Mouse (Mus musculus): ENCODE results near the gene Natd1. TPM values are rescaled to one million over a fixed set of nuclear protein-coding genes. Genes with fewer than 3 reads are reported as not detected.

Gene Natd1
- polyA plus RNA-seq, 1 experiment = 9.1 TPM

GRCm38 (mm10) chr11:60930724-60931281 is 16.3 kb upstream of the Natd1 start:
- WGBS = 21% methylated on average over 7 of the region's 7 CpGs
- no peak for TF ChIP-seq POLR2A (IDR thresholded peaks at IDR 0.05; ENCODE audit: borderline replicate concordance, control insufficient read depth, low read depth, low read length)
- TF ChIP-seq CTCF (IDR thresholded peaks at IDR 0.05; ENCODE audit: control insufficient read depth, insufficient read depth, low read length) = no peak
- Histone ChIP-seq H3K27ac (ENCODE audit: control insufficient read depth, insufficient read depth, low read depth, low read length, poor library complexity) (no peak overlapping the region), H3K4me3 (replicated peaks; ENCODE audit: control insufficient read depth, low read depth, low read length) (peak overlapping the region; percentile 67), H3K4me1 (ENCODE audit: control insufficient read depth, insufficient read depth, low read length) (peaks cover 10% of the 10 kb centered on the region)

- Histone ChIP-seq H3K4me3 (replicated peaks; ENCODE audit: control insufficient read depth, low read depth, low read length) (no peak overlapping the region), H3K27ac (ENCODE audit: control insufficient read depth, insufficient read depth, low read depth, low read length, poor library complexity) (no peak overlapping the region), H3K4me1 (ENCODE audit: control insufficient read depth, insufficient read depth, low read length) (peaks cover 2% of the 10 kb centered on the region)
- WGBS = 1% methylated on average over 9 of the region's 9 CpGs
- TF ChIP-seq CTCF (IDR thresholded peaks at IDR 0.05; ENCODE audit: control insufficient read depth, insufficient read depth, low read length) = peak; percentile 92
- no peak for TF ChIP-seq POLR2A (IDR thresholded peaks at IDR 0.05; ENCODE audit: borderline replicate concordance, control insufficient read depth, low read depth, low read length)
These were observed 12.7 kb upstream of the Natd1 start for GRCm38 (mm10) chr11:60927264-60927663.

GRCm38 (mm10) chr11:60924981-60925380 is 10.4 kb upstream of the Natd1 start:
- Histone ChIP-seq H3K27ac (ENCODE audit: control insufficient read depth, insufficient read depth, low read depth, low read length, poor library complexity) (peak overlapping the region; percentile 57), H3K4me3 (replicated peaks; ENCODE audit: control insufficient read depth, low read depth, low read length) (no peak overlapping the region), H3K4me1 (ENCODE audit: control insufficient read depth, insufficient read depth, low read length) (peaks cover 6% of the 10 kb centered on the region)
- WGBS = 92% methylated on average over 1 of the region's 1 CpGs
- no peak for TF ChIP-seq POLR2A (IDR thresholded peaks at IDR 0.05; ENCODE audit: borderline replicate concordance, control insufficient read depth, low read depth, low read length)
- no peak for TF ChIP-seq CTCF (IDR thresholded peaks at IDR 0.05; ENCODE audit: control insufficient read depth, insufficient read depth, low read length)

GRCm38 (mm10) chr11:60924498-60924897 is 9.9 kb upstream of the Natd1 start:
- Histone ChIP-seq H3K4me3 (replicated peaks; ENCODE audit: control insufficient read depth, low read depth, low read length) (no peak overlapping the region), H3K27ac (ENCODE audit: control insufficient read depth, insufficient read depth, low read depth, low read length, poor library complexity) (peak overlapping the region; percentile 57), H3K4me1 (ENCODE audit: control insufficient read depth, insufficient read depth, low read length) (peaks cover 6% of the 10 kb centered on the region)
- TF ChIP-seq CTCF (IDR thresholded peaks at IDR 0.05; ENCODE audit: control insufficient read depth, insufficient read depth, low read length) = no peak
- peak; percentile 45; the same call in 1 of the 2 replicates for TF ChIP-seq POLR2A (IDR thresholded peaks at IDR 0.05; ENCODE audit: borderline replicate concordance, control insufficient read depth, low read depth, low read length)
- 50% methylated on average over 6 of the region's 6 CpGs for WGBS

GRCm38 (mm10) chr11:60922964-60923363 is 8.4 kb upstream of the Natd1 start:
- TF ChIP-seq CTCF (IDR thresholded peaks at IDR 0.05; ENCODE audit: control insufficient read depth, insufficient read depth, low read length) (no peak), POLR2A (IDR thresholded peaks at IDR 0.05; ENCODE audit: borderline replicate concordance, control insufficient read depth, low read depth, low read length) (no peak)
- H3K4me1 ChIP-seq (ENCODE audit: control insufficient read depth, insufficient read depth, low read length) = peaks cover 6% of the 10 kb centered on the region
- 87% methylated on average over 5 of the region's 5 CpGs for WGBS
- no peak overlapping the region for H3K27ac ChIP-seq (ENCODE audit: control insufficient read depth, insufficient read depth, low read depth, low read length, poor library complexity)
- H3K4me3 ChIP-seq (replicated peaks; ENCODE audit: control insufficient read depth, low read depth, low read length) = no peak overlapping the region

GRCm38 (mm10) chr11:60922195-60922594 is 7.6 kb upstream of the Natd1 start:
- Histone ChIP-seq H3K4me3 (replicated peaks; ENCODE audit: control insufficient read depth, low read depth, low read length) (no peak overlapping the region), H3K4me1 (ENCODE audit: control insufficient read depth, insufficient read depth, low read length) (peaks cover 6% of the 10 kb centered on the region), H3K27ac (ENCODE audit: control insufficient read depth, insufficient read depth, low read depth, low read length, poor library complexity) (no peak overlapping the region)
- WGBS = 88% methylated on average over 1 of the region's 1 CpGs
- TF ChIP-seq CTCF (IDR thresholded peaks at IDR 0.05; ENCODE audit: control insufficient read depth, insufficient read depth, low read length) = no peak
- no peak for TF ChIP-seq POLR2A (IDR thresholded peaks at IDR 0.05; ENCODE audit: borderline replicate concordance, control insufficient read depth, low read depth, low read length)

- H3K4me1 ChIP-seq (ENCODE audit: control insufficient read depth, insufficient read depth, low read length) = peaks cover 4% of the 10 kb centered on the region; the same call in 1 of the 2 replicates
- 55% methylated on average over 2 of the region's 2 CpGs for WGBS
- TF ChIP-seq POLR2A (IDR thresholded peaks at IDR 0.05; ENCODE audit: borderline replicate concordance, control insufficient read depth, low read depth, low read length) = no peak
- TF ChIP-seq CTCF (IDR thresholded peaks at IDR 0.05; ENCODE audit: control insufficient read depth, insufficient read depth, low read length) = no peak
- H3K4me3 ChIP-seq (replicated peaks; ENCODE audit: control insufficient read depth, low read depth, low read length) = no peak overlapping the region
- no peak overlapping the region for H3K27ac ChIP-seq (ENCODE audit: control insufficient read depth, insufficient read depth, low read depth, low read length, poor library complexity)
These were observed 5.5 kb upstream of the Natd1 start for GRCm38 (mm10) chr11:60920021-60920420.

- Histone ChIP-seq H3K4me1 (ENCODE audit: control insufficient read depth, insufficient read depth, low read length) (peaks cover 6% of the 10 kb centered on the region; the same call in 1 of the 2 replicates), H3K4me3 (replicated peaks; ENCODE audit: control insufficient read depth, low read depth, low read length) (no peak overlapping the region), H3K27ac (ENCODE audit: control insufficient read depth, insufficient read depth, low read depth, low read length, poor library complexity) (no peak overlapping the region)
- TF ChIP-seq CTCF (IDR thresholded peaks at IDR 0.05; ENCODE audit: control insufficient read depth, insufficient read depth, low read length) (no peak), POLR2A (IDR thresholded peaks at IDR 0.05; ENCODE audit: borderline replicate concordance, control insufficient read depth, low read depth, low read length) (no peak)
- 72% methylated on average over 4 of the region's 4 CpGs for WGBS
These were observed 651 bp upstream of the Natd1 start for GRCm38 (mm10) chr11:60915201-60915600.

All from bone marrow, adult 2 months (tissue).